In genomic region chr1:91742914-91743313, GRCm38 (mm10) we compare ENCODE assay signal across 16 mouse cellular contexts. TPM values are rescaled to one million over a fixed set of nuclear protein-coding genes. Genes with fewer than 3 reads are reported as not detected.
DNase-seq lines count a peak whose midpoint lies in the region; ATAC-seq and TF ChIP-seq lines count a peak whose summit lies in the region.
"Had no signal": no experiment of that assay in that cellular context is flagged by ENCODE, and none has a peak within 500 bp of the region (broad histone marks: within the 10 kb centered on the region; RNA-seq: fewer than 3 reads in every experiment).

No protein-coding gene starts in this region.

- DNase-seq in heart, adult 11 months = peak; percentile 71
- DNase-seq in heart, postnatal 36 days = no peak
- DNase-seq in lung, adult 2 months = no peak
- DNase-seq in G1E (ENCODE audit: low spot score) = peak; percentile 24
- peak; percentile 70 for DNase-seq in embryonic facial prominence, embryonic 14.5 days (ENCODE audit: low spot score)
- DNase-seq in hindbrain, embryonic 14.5 days (ENCODE audit: low spot score) = no peak
- no peak for DNase-seq in layer of hippocampus, adult 8-10 months (ENCODE audit: low spot score in 2 of 2)
- DNase-seq: gastrocnemius, postnatal 14 days; kidney, adult 8-10 months; right cerebral cortex, postnatal 14 days had no signal

- ATAC-seq in lung, embryonic 16.5 days (ENCODE audit: low read depth) = peak; percentile 60; the same call in 1 of the 2 replicates
- ATAC-seq in G1E (ENCODE audit: extremely low read depth, insufficient number of reproducible peaks, low FRiP score, poor library complexity, severe bottlenecking) = no peak
- ATAC-seq in embryonic facial prominence, embryonic 14.5 days (ENCODE audit: low read depth) = no peak
- no peak for ATAC-seq in hindbrain, embryonic 14.5 days (ENCODE audit: low FRiP score)
- ATAC-seq: midbrain, embryonic 13.5 days had no signal

- no peak overlapping the region for H3K4me3 ChIP-seq in lung, embryonic 16.5 days (ENCODE audit: low read length)
- no peak overlapping the region for H3K4me3 ChIP-seq in lung, adult 2 months (replicated peaks; ENCODE audit: extremely low read depth, low read depth, low read length)
- no peak overlapping the region for H3K4me3 ChIP-seq in G1E (ENCODE audit: low read depth, low read length)
- H3K4me3 ChIP-seq in embryonic facial prominence, embryonic 14.5 days (ENCODE audit: low read depth, low read length) = no peak overlapping the region
- H3K4me3 ChIP-seq in hindbrain, embryonic 14.5 days (replicated peaks; ENCODE audit: low read length) = no peak overlapping the region
- H3K4me3 ChIP-seq: forebrain, embryonic 10.5 days; hindbrain, embryonic 10.5 days; midbrain, embryonic 13.5 days; neural tube, embryonic 13.5 days had no signal

- no peaks in the 10 kb centered on the region for H3K4me1 ChIP-seq in lung, embryonic 16.5 days (replicated peaks; ENCODE audit: control insufficient read depth, insufficient read depth, low read length)
- no peaks in the 10 kb centered on the region for H3K4me1 ChIP-seq in lung, adult 2 months (ENCODE audit: control insufficient read depth, insufficient read depth, low read length)
- H3K4me1 ChIP-seq in G1E (ENCODE audit: insufficient read depth, low read depth, low read length) = no peaks in the 10 kb centered on the region
- H3K4me1 ChIP-seq in embryonic facial prominence, embryonic 14.5 days (ENCODE audit: control insufficient read depth, insufficient read depth, low read length) = no peaks in the 10 kb centered on the region
- H3K4me1 ChIP-seq in hindbrain, embryonic 14.5 days (replicated peaks; ENCODE audit: control insufficient read depth, insufficient read depth, low read length) = no peaks in the 10 kb centered on the region; the same call in 1 of the 2 replicates
- H3K4me1 ChIP-seq: neural tube, embryonic 13.5 days had no signal

- no peak for TF ChIP-seq CTCF in lung, adult 2 months (IDR thresholded peaks at IDR 0.05; ENCODE audit: insufficient read depth, low read length)
- TF ChIP-seq CTCF in G1E (IDR thresholded peaks at IDR 0.05; ENCODE audit: low read depth, low read length) = no peak

- intact Hi-C loops in heart, postnatal 36 days (cut with DNase I) = no loop called here

- no peak overlapping the region for H3K27ac ChIP-seq in lung, embryonic 16.5 days (ENCODE audit: low read length)
- no peak overlapping the region for H3K27ac ChIP-seq in embryonic facial prominence, embryonic 14.5 days (replicated peaks; ENCODE audit: low read depth, low read length)
- H3K27ac ChIP-seq in hindbrain, embryonic 14.5 days = no peak overlapping the region
- H3K27ac ChIP-seq: forebrain, embryonic 10.5 days; hindbrain, embryonic 10.5 days; liver, embryonic 14.5 days; midbrain, embryonic 13.5 days; neural tube, embryonic 13.5 days had no signal

- H3K9ac ChIP-seq in lung, embryonic 16.5 days (ENCODE audit: low read length) = no peak overlapping the region
- no peak overlapping the region for H3K9ac ChIP-seq in embryonic facial prominence, embryonic 14.5 days (ENCODE audit: low read depth, low read length)
- H3K9ac ChIP-seq in hindbrain, embryonic 14.5 days = no peak overlapping the region
- H3K9ac ChIP-seq: liver, embryonic 14.5 days; midbrain, embryonic 13.5 days; neural tube, embryonic 13.5 days had no signal

- 31% methylated on average over 3 of the region's 3 CpGs for WGBS in lung, embryonic 16.5 days
- 31% methylated on average over 3 of the region's 3 CpGs for WGBS in lung, adult 2 months
- WGBS in embryonic facial prominence, embryonic 14.5 days = 44% methylated on average over 3 of the region's 3 CpGs
- 75% methylated on average over 3 of the region's 3 CpGs for WGBS in hindbrain, embryonic 14.5 days

- no peaks in the 10 kb centered on the region for H3K27me3 ChIP-seq in lung, embryonic 16.5 days (ENCODE audit: control insufficient read depth, insufficient read depth, low read depth, low read length)
- peaks cover 5% of the 10 kb centered on the region for H3K27me3 ChIP-seq in G1E (ENCODE audit: insufficient read depth, low read length)
- no peaks in the 10 kb centered on the region for H3K27me3 ChIP-seq in embryonic facial prominence, embryonic 14.5 days (replicated peaks; ENCODE audit: control insufficient read depth, insufficient read depth, low read length)
- no peaks in the 10 kb centered on the region for H3K27me3 ChIP-seq in hindbrain, embryonic 14.5 days (ENCODE audit: control insufficient read depth, insufficient read depth, low read length)

- H3K9me3 ChIP-seq in lung, embryonic 16.5 days (ENCODE audit: control insufficient read depth, low read length) = no peaks in the 10 kb centered on the region
- H3K9me3 ChIP-seq in G1E (replicated peaks) = no peaks in the 10 kb centered on the region
- H3K9me3 ChIP-seq in embryonic facial prominence, embryonic 14.5 days (ENCODE audit: control insufficient read depth, low read length) = no peaks in the 10 kb centered on the region
- H3K9me3 ChIP-seq in hindbrain, embryonic 14.5 days (ENCODE audit: control insufficient read depth, low read length) = no peaks in the 10 kb centered on the region
- H3K9me3 ChIP-seq: forebrain, embryonic 10.5 days; hindbrain, embryonic 10.5 days; midbrain, embryonic 13.5 days; neural tube, embryonic 13.5 days had no signal

- no peak for TF ChIP-seq POLR2A in lung, adult 2 months (IDR thresholded peaks at IDR 0.05; ENCODE audit: borderline replicate concordance, extremely low read depth, low read depth, low read length)

- H3K4me2 ChIP-seq in lung, embryonic 16.5 days (ENCODE audit: low read depth, low read length) = no peak overlapping the region
- no peak overlapping the region for H3K4me2 ChIP-seq in embryonic facial prominence, embryonic 14.5 days (ENCODE audit: low read depth, low read length)
- no peak overlapping the region for H3K4me2 ChIP-seq in hindbrain, embryonic 14.5 days (replicated peaks)
- H3K4me2 ChIP-seq: midbrain, embryonic 13.5 days; neural tube, embryonic 13.5 days had no signal

- H3K36me3 ChIP-seq in lung, embryonic 16.5 days (ENCODE audit: control insufficient read depth, insufficient read depth, low read length) = no peaks in the 10 kb centered on the region
- H3K36me3 ChIP-seq in G1E (replicated peaks) = no peaks in the 10 kb centered on the region
- no peaks in the 10 kb centered on the region for H3K36me3 ChIP-seq in embryonic facial prominence, embryonic 14.5 days (ENCODE audit: control insufficient read depth, insufficient read depth, low read length)
- no peaks in the 10 kb centered on the region for H3K36me3 ChIP-seq in hindbrain, embryonic 14.5 days (replicated peaks; ENCODE audit: control insufficient read depth, insufficient read depth)
- H3K36me3 ChIP-seq: forebrain, embryonic 10.5 days; hindbrain, embryonic 10.5 days; midbrain, embryonic 13.5 days; neural tube, embryonic 13.5 days had no signal

RNA-seq across cellular contexts. Expression of gene Twist2, which starts 58.3 kb away (rescaled TPM):
- 1 to 10 TPM; 1.1 to 1.7 TPM for total RNA-seq in heart, postnatal 36 days (2021)
- 6.8 and 7.2 TPM in 2 replicates for polyA plus RNA-seq in lung, embryonic 16.5 days (2015; fragmentation: Nextera tagmentation; extraction: Ambion mirVana)
- 11.6 and 12.9 TPM in 2 replicates for polyA plus RNA-seq in lung, adult 2 months (2012; rRNA removed)
- not detected in 2 replicates for total RNA-seq in G1E (2014; fragmentation: Nextera tagmentation)
- 0.05 and 0.12 TPM in 2 replicates for total RNA-seq in G1E (2017)
- polyA plus RNA-seq in G1E (2012) = not detected in 2 replicates
- polyA plus RNA-seq in embryonic facial prominence, embryonic 14.5 days (2014; fragmentation: Nextera tagmentation; extraction: Ambion mirVana) = 46.4 and 50.9 TPM in 2 replicates
- polyA plus RNA-seq in hindbrain, embryonic 14.5 days (2014; fragmentation: Nextera tagmentation; extraction: Ambion mirVana) = 1.4 and 2.0 TPM in 2 replicates
- 1 to 10 TPM; 1.0 to 2.4 (median 1.3) TPM for total RNA-seq in layer of hippocampus, adult 8-10 months (2022)

Comparison
In these comparisons a context has a peak if more than half of its experiments do, and no peak if none do; other contexts are left out.
1. DNase-seq: peak in heart, adult 11 months (single experiment), G1E (single experiment) and embryonic facial prominence, embryonic 14.5 days (single experiment); none in heart, postnatal 36 days (0 of 2), lung, adult 2 months (single experiment), hindbrain, embryonic 14.5 days (single experiment) and layer of hippocampus, adult 8-10 months (0 of 2).